Mouse (Mus musculus) gastrocnemius, adult 8-10 months (tissue): ENCODE results near the gene Akap2. TPM values are rescaled to one million over a fixed set of nuclear protein-coding genes. Genes with fewer than 3 reads are reported as not detected.
A peak's percentile ranks its signal among the peaks of the same experiment; 100 is the strongest.
"Not testable (repeated sequence)": the region's sequence is repeated elsewhere in the genome, so short reads cannot be mapped to it uniquely, and the experiment has no call there.

Experiments
- DNase-seq, 2 experiments: peaks; one replicate each; pipeline ENCODE4 v3.0.0; 2022; ENCODE audit warnings: low spot score in 2 of 2
- total RNA-seq, 4 experiments: library from RNA; stranded (reverse); gene quantifications; 2 replicates each; pipeline ENCODE4 v1.2.4; 2022

The Akap2 gene
- total RNA-seq, 4 experiments from 2014 or later = 16.7 to 33.5 (median 23.6) TPM

DNA sequence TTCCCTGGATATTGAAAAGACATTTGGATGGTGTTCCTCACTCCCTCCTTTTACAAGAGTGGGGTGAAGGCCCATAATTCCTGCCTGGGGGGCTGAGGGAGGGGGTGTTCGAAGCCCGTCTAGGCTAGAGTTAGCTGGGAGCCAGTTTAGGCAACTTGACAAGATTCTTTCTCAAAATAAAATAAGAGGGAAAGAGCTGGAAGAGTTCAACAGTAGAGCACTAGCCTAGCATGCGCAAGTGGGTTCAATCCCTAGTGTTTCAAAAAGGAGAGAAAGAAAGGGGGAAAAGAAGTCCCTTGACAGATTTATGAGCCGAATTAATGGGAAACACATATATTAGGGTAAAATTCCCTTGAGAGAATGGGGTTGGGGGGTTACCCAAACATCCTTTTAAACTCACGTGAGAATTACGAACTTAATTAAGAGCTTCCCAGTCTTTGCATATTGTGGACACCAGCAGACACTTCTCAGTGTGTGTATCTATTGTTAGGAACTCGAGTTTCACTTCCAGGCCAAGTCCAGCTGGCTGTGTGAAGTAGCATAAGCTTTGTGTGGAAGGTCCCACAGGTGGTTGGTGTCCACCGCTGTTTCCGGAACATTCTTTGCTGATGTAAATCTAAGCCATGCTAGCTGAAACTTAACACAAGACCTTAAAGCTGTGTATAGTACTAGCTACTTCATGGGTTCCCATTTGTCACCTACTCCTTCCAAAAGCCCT, 145.0 kb downstream of the Akap2 start:
- no peak for DNase-seq

DNA sequence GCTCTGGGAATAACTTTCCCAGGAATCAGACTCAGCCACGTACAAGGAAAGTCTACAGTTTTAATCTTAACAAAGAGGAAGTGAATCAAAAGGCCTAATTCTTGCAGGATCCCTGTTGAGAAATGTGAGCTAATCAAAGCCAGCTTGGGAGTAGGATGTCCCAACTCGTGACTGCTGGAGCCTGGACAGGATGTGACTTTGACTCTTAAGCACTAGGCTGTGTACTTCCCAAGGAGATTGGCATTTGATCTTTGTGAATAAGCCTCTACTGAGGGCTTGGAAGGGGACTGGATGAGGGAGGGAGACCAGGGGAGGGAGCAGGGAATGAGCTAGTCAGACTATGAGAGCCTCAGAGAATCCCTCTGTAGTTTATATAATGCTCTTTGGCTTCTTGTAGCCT, 148.6 kb downstream of the Akap2 start:
- DNase-seq = no peak

- no peak for DNase-seq
Measured at GRCm38 (mm10) chr4:57866990-57867389, 149.5 kb downstream of the Akap2 start.

GRCm38 (mm10) chr4:57867454-57867853, 150.0 kb downstream of the Akap2 start:
- DNase-seq = no peak

DNA sequence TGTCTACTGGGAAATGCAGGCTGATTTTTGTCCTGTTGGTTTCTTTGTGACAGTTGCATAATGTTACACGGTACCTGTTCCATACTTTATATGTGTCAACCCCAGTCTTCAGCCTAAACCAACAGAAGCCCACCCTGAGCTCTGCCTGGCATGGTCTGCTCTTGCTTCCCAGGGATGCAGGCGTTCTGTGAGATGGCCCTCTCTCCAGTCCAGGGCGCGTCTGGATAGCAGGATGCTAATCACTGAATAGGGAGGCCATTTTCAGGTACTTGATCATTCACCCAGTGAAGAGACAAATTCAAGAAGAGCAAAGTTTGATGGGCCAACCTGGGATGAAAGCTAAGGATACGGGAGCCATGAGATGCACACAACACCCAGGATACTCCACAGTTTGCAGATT, 161.7 kb downstream of the Akap2 start:
- no peak for DNase-seq

GRCm38 (mm10) chr4:57879804-57880357, 162.4 kb downstream of the Akap2 start:
- DNase-seq = peak; percentile 47 to 60

- no peak for DNase-seq
Measured at GRCm38 (mm10) chr4:57883520-57884421, 166.3 kb downstream of the Akap2 start.

GRCm38 (mm10) chr4:57884511-57884910, 167.1 kb downstream of the Akap2 start:
- no peak for DNase-seq

DNA sequence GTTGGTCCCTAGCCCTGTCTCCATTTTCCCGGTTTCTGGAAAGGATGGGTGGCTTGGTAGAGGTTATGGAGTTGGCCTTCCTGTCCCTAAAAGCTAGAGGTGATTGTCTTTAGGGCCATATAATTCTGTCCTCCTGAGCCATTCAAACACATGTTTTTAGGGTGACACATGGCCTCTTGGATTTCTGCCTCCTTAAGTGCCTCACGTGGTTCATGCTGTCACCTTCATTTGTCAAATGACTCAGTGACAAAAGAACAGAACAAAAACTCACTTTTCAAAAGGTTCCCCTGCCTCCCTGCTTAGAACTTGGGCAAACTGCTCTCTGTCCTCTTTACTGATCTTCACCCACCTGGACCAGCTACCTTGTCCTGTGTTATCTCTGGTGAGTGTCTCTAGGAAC, 167.7 kb downstream of the Akap2 start:
- no peak for DNase-seq

DNA sequence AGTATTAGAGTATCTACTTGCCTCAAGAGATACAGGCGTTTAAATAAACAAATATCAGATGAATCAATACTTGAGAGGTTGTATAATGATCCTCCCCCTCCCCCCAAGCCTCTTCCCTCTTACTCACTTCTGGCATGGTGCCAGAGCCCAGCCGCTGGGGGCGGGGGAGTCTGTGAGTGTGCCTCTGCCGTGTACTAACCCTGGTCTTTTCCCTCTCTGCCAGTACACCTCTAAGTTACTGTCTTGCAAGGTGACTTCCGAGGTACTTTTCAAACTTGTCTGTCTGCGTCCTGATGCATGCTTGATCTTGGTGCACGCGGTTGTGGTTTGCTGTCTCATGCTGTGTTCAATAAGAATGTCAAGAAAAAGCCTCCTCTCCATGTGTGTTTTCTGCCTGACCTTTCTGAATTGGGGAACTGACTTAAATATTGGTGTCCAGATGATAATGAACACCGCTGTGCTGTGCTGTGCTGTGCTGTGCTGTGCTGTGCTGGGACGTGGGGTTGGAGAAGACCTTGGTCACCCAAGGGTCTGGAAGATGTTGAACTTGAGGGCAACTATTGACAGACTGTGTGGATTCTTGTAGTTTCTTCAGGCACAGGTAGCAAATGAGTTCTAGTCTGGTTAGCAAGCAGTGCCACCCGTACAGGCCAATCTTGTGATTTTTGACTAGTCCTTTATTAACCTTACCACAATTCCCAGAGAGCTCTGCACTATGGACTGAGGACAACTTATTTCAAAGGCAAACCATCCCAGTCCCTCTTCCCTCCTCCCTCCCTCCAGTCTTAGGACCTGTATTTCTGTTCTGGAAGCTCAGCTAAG, 168.8 kb downstream of the Akap2 start:
- no peak for DNase-seq

GRCm38 (mm10) chr4:57886888-57887230, 169.4 kb downstream of the Akap2 start:
- no peak for DNase-seq

DNA sequence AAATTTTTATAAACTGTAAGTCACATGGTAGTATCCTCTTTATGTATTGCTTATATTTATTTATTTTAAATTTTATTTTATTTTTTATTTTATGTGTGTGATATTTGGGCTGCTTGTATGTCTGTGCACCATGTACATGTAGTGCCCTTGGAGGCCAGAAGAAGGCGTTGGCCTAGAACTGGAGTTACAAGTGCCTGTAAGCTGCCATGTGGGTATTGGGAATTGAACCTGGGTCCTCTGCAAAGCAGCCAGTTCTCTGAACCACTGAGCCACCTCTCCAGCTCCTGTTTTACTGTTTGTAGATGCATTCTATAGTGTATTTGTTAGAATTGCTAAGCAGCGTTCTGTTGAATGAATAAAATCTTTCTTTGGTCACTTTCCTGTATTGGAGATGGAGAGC, 170.8 kb downstream of the Akap2 start:
- no peak for DNase-seq

- not testable (repeated sequence) for DNase-seq
Measured at GRCm38 (mm10) chr4:57888978-57889377, 171.5 kb downstream of the Akap2 start.

DNA sequence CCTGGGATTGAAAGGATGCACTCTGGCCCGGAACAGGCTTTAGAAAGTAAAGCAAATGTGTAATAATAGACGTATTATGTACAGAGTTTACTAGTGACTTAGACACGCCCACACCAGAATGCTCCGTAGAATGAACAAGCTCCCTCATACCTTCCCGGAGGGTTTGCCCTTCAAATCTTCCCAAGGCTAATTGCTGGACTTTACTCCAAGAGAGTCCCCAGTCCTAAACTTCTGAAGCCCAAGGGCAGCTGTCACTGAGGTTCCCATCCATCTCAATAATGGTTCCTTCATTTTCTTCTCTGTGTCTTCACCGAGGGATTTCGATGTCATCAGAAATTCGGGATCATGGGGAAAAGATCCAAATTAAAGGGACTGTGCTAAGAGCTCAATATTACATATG, 172.3 kb downstream of the Akap2 start:
- DNase-seq = no peak

DNA sequence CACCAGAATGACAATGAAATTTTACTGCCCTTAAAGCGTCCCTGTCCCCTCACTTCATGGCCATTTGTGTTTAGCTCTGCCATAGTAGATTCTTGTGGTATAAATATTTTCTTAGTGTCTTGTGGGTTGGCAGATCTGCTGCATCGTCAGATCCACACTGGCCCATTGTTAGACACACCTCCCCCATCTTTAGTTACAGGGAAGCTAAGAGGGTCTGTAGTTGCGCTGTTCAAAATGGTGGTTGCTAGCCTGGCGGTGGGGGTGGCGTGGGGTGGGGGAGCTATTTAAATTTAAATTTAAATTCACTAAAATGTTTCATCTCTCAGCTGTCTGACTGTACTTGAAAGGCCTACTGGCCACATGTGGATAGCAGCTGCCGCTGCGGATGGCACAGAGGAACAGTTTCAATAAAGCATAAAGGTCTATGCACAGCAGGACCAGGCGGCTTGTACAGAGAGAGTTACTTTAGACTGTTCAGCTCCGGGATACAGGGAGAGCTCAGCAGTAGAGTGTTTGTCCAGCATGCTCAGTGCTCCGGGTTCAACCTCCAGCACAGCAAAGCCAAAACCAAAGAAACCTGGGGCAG, 174.6 kb downstream of the Akap2 start:
- no peak for DNase-seq

DNA sequence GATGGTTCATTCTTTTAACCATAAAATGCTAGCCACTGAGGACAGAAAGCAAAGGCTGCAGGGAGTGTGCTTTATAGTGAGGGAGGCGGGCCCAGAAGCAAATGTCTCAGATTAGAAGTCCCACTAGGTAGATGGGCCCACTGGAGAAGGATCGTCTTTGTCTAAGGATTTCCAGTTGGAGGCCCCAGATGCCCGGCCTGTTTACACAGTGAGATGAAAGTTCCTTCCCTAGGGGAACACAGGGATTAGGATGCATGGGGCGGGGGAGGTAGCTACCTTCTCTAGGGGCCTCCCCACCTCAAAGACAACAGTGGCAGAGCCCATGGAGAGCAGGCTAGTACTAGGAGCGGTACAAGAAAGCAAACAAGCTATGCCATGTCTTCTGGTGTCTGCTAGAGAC, 177.7 kb downstream of the Akap2 start:
- DNase-seq = no peak

DNA sequence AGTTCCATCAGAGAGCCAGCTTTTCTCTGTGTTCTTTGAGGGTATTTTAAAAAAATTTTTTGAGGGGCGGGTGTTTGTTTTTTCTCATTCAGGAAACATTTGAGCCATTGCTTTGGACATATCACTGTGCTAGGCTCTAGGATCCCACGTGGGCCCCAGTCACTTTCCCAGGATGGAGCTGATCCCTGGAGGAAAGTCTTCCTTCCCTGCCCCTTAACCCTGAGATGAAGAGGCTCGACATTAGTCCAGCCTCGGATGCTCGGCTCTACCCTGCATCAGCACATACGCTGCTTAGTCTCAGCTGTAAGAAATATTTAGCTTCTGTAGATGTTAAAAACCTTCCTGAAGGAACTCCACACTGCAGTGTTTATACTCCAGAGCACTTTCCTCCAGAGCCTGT, 178.4 kb downstream of the Akap2 start:
- no peak for DNase-seq

DNA sequence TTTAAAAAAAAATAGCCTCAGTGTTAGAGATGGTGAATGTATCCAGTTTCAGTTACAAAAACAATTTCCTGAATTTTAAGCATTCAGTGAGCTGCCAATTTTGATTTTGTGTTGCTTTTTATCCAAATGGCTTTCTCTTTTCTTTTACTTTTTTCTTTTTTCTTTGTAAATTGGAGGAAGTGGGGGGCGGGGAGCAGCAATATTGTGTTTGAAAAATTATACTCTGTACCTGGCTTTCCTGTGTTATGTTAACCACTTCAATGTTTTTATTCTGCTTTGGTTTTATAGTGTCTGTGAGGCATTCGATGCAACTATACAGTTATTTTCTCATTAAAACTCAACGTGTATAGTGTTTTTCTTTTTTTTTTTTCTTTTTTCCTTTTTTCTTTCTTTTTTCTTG, 179.2 kb downstream of the Akap2 start:
- no peak for DNase-seq

DNA sequence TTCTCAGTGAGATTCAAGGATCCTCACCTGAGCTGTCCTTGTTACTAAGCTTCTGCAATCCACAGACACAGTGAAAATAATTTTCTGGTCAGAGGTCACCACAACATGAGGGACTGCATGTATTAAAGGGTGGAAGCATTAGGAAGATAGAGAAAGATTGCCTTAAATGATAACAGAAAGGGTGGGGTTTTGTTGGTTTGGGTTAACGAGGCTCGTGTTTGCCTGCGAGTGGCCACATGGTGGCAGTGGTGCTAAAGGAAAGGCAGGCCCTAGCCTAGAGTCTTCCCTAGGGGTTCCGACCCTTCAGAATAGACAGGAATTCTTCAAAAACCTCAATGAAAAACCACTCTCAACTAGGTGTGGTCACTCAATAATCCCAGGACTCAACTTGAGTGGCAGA, 183.8 kb downstream of the Akap2 start:
- no peak for DNase-seq

GRCm38 (mm10) chr4:57902619-57903018, 185.2 kb downstream of the Akap2 start:
- no peak for DNase-seq

- peak; percentile 17 to 26 for DNase-seq
Measured at GRCm38 (mm10) chr4:57904211-57904610, 186.8 kb downstream of the Akap2 start.
